Mouse (Mus musculus) fibroblast of lung, adult 2 months (primary cell): Measurements from ENCODE around the gene Dhx30.

Experiments
- DNase-seq: peaks from one replicate; pipeline ENCODE4 v3.0.0-alpha.2; 2011; ENCODE audit warnings: low read depth

The Dhx30 gene

GRCm38 (mm10) chr9:110045763-110046377, 71.8 kb downstream of the Dhx30 start:
- DNase-seq = no peak

- DNase-seq = no peak
These were observed 73.3 kb downstream of the Dhx30 start for GRCm38 (mm10) chr9:110044373-110044772.

- no peak for DNase-seq
These were observed 79.1 kb downstream of the Dhx30 start for GRCm38 (mm10) chr9:110038485-110038884.

- no peak for DNase-seq
These were observed 79.7 kb downstream of the Dhx30 start for GRCm38 (mm10) chr9:110037895-110038294.

- no peak for DNase-seq
These were observed 82.5 kb downstream of the Dhx30 start for GRCm38 (mm10) chr9:110035091-110035490.
